Mouse (Mus musculus) liver, embryonic 11.5 days (tissue): ENCODE measurements around the gene Vmn2r77. TPM values are rescaled to one million over a fixed set of nuclear protein-coding genes. Genes with fewer than 3 reads are reported as not detected.
"Not testable (repeated sequence)": the region's sequence is repeated elsewhere in the genome, so short reads cannot be mapped to it uniquely, and the experiment has no call there.

Experiments used
- ATAC-seq: fragments of 200-750 bp; cut with Nextera tagmentation; replicated peaks from 2 replicates; pipeline ENCODE4 v1.8.0; 2017; ENCODE audit warnings: moderate number of reproducible peaks, mild to moderate bottlenecking, moderate TSS enrichment, moderate library complexity; ENCODE audit not compliant: low FRiP score
- DNase-seq: peaks from one replicate; pipeline ENCODE4 v3.0.0-alpha.2; 2017; ENCODE audit warnings: low spot score
- H3K27ac ChIP-seq: fragments of 300-500 bp; sonication (generic); 2 replicates; pipeline ENCODE4 v1.5.1; 2014; ENCODE audit warnings: mild to moderate bottlenecking, low read depth, low read length, control low read depth
- H3K27me3 ChIP-seq: fragments of 300-500 bp; sonication (generic); replicated peaks from 2 replicates; pipeline ENCODE4 v1.6.1; 2014; ENCODE audit warnings: low read length, mixed read lengths; ENCODE audit not compliant: control insufficient read depth, insufficient read depth
- H3K36me3 ChIP-seq: fragments of 300-500 bp; sonication (generic); 2 replicates; pipeline ENCODE4 v1.6.1; 2014; ENCODE audit warnings: mild to moderate bottlenecking, low read length, moderate library complexity, mixed read lengths; ENCODE audit not compliant: control insufficient read depth, insufficient read depth
- H3K4me1 ChIP-seq: fragments of 300-500 bp; sonication (generic); replicated peaks from 2 replicates; pipeline ENCODE4 v1.6.1; 2014; ENCODE audit warnings: low read length, mixed read lengths; ENCODE audit not compliant: control insufficient read depth, insufficient read depth
- H3K4me2 ChIP-seq: fragments of 300-500 bp; sonication (generic); 2 replicates; pipeline ENCODE4 v1.6.1; 2014; ENCODE audit warnings: mild to moderate bottlenecking, control low read depth, moderate library complexity
- H3K4me3 ChIP-seq: fragments of 300-500 bp; sonication (generic); 2 replicates; pipeline ENCODE4 v1.5.1; 2014; ENCODE audit warnings: low read depth, low read length, control low read depth
- H3K9ac ChIP-seq: fragments of 300-500 bp; sonication (generic); 2 replicates; pipeline ENCODE4 v1.6.1; 2014; ENCODE audit warnings: low read depth, low read length, control low read depth
- H3K9me3 ChIP-seq: fragments of 300-500 bp; sonication (generic); 2 replicates; pipeline ENCODE4 v1.6.1; 2016; ENCODE audit warnings: low read length, inconsistent platforms, mixed read lengths; ENCODE audit not compliant: control insufficient read depth
- WGBS: fragments of 180-500 bp; shearing (Covaris S2); extraction: QIAGEN DNeasy Blood & Tissue Kit; methylation state at CpG from one replicate; pipeline ENCODE4 v1.1.7; 2014; 5-methylcytosine and 5-hydroxymethylcytosine counted together
- polyA plus RNA-seq: library from polyadenylated mRNA; unstranded; fragments of >200 nt; fragmentation: Nextera tagmentation; extraction: Ambion mirVana; gene quantifications from 2 replicates; pipeline ENCODE4 v1.2.1, GENCODE M21; 2014

Vmn2r77 gene
- not detected in 2 replicates for polyA plus RNA-seq

DNA sequence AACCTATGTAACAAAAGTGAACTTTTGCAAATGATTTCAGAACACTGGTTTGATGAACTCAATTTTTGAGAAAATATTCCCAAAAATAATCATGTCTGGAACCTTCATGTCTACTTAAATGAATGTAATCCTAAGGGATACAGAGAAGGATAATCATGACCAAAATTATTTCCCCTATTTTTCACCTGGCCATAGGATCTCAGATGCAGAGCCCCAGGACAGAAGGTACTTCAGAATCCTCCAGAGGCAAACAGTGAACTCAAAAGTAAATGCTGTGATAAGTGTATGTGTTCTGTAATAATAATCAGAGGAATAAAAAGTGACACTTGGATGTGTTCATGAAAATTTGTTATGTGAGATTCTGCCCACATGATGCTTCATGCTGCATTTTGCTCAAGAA, at the start of gene Vmn2r77:
Gene Vmn2r77 (plus strand): TSS at position 301 of the 400 bp plus-strand sequence.
- no peak within 1 kb of the TSS for H3K9ac ChIP-seq
- DNase-seq (no peak), ATAC-seq (no peak)
- no peaks in the 10 kb centered on the region for H3K36me3 ChIP-seq
- H3K4me2 ChIP-seq = no peak within 1 kb of the TSS
- no peak within 1 kb of the TSS for H3K27ac ChIP-seq
- no peaks in the 10 kb centered on the region for H3K4me1 ChIP-seq
- no peaks in the 10 kb centered on the region for H3K9me3 ChIP-seq
- no peaks in the 10 kb centered on the region for H3K27me3 ChIP-seq
- no peak within 1 kb of the TSS for H3K4me3 ChIP-seq

DNA sequence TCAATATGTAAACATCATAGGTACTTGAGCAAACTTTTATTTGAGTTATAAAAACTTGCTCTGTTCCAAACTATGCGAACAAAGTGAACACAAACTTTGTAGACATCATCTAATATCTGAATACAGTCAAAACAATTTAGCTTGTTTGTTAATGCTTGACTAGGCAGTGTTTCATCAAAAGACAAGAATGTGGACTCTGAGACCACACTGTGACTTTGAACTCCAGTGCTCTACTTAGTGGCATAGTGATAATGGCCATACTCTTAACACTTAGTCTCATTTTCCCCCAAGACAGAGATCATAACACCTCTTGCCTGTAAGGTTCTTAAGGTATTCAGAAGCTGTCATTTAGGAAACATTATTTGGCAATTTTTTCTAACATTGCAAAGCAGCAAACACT, 34.1 kb upstream of the Vmn2r77 start:
- H3K4me2 ChIP-seq = no peak overlapping the region
- 68% methylated on average over 1 of the region's 1 CpGs for WGBS
- DNase-seq (no peak), ATAC-seq (no peak)
- H3K9ac ChIP-seq = no peak overlapping the region
- H3K9me3 ChIP-seq = no peaks in the 10 kb centered on the region
- H3K4me1 ChIP-seq = no peaks in the 10 kb centered on the region
- no peak overlapping the region for H3K4me3 ChIP-seq
- no peaks in the 10 kb centered on the region for H3K27me3 ChIP-seq
- no peaks in the 10 kb centered on the region for H3K36me3 ChIP-seq
- H3K27ac ChIP-seq = no peak overlapping the region

DNA sequence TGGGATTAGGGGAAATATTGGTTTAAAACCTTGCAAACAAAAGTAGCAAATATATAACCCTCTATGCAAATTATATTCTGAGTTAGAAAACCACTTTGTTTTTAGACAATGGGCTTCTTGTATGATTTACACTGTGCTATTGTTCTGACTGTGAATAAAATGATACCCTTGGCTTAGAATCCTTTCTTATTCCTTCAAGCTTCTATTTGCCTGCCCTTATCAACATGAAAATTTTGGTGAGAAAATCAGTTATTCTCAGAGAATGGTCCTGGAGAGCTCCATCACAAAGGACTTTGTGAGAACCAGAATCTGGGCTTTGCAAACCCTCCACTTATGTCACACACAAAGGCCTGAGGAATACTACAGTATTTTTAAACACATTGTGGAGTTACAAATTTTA, 30.2 kb upstream of the Vmn2r77 start:
- ATAC-seq (no peak), DNase-seq (no peak)

DNA sequence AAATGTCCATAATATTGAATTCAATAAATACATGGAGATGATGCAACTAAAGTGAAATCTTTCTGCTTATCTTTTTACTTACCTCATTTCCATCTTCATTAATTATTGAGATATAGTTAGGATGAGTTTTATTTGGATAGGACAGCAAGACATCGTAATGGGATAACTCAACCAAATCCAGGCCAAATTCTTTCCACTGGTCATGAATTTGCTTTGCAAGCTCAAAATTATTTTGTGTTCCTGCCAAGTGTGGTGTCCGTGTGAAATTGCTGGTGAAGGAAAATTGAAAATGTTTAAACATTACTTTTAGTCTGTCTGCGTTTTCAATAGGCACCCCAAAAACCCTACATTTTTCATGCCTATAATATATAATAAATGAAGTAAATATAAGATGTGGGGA, 23.2 kb upstream of the Vmn2r77 start:
- 82% methylated on average over 3 of the region's 3 CpGs for WGBS
- H3K36me3 ChIP-seq = no peaks in the 10 kb centered on the region
- DNase-seq = no peak

More for the DNA sequence above, 30.2 kb upstream of the Vmn2r77 start:
- H3K36me3 ChIP-seq = no peaks in the 10 kb centered on the region
- H3K27me3 ChIP-seq = no peaks in the 10 kb centered on the region
- H3K4me2 ChIP-seq = no peak overlapping the region
- no peaks in the 10 kb centered on the region for H3K9me3 ChIP-seq
- no peaks in the 10 kb centered on the region for H3K4me1 ChIP-seq
- H3K27ac ChIP-seq = no peak overlapping the region
- no peak overlapping the region for H3K4me3 ChIP-seq
- H3K9ac ChIP-seq = no peak overlapping the region

DNA sequence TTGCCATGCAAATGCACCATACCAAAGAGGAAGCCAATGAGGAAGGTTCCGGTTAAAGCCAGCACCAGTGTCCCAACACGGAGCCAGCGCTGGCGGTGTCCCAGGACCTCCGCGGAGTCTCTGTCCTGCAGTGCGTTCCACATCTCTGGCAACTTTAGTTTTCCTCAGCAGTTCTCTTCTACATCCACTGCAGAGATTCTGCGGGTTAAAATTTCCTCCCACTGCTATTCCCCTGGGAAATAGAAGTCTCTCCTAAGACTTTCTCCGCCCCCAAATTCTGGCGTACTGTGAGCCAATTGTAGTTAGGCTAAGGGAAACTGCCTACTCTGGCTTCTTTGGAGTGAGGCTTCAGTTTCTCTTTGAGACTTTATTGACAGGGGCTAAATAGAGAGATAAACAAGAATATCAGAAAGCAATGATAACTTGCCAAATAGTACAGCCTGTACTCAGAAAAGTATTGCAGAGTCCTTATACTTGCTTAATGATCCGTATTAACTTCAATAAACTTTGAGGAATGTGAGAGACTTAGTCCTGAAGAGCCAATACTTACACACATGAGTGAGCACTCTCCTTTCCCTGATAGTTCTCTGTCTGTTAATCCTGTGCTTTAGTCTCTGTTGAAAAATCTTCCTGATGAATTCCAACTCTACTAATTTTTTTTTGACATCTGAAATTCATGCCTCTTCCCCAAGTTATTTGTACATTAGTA, 19.1 kb upstream of the Vmn2r77 start, which contains the start of gene Folh1:
Gene Folh1 (minus strand): TSS at position 327 of the 709 bp plus-strand sequence.
- no peak within 1 kb of the TSS for H3K27ac ChIP-seq
- H3K4me2 ChIP-seq = peak within 1 kb of the TSS; percentile 43
- H3K4me1 ChIP-seq = no peaks in the 10 kb centered on the region
- no peaks in the 10 kb centered on the region for H3K9me3 ChIP-seq
- H3K36me3 ChIP-seq = no peaks in the 10 kb centered on the region
- WGBS = 9% methylated on average over 11 of the region's 11 CpGs
- H3K9ac ChIP-seq = no peak within 1 kb of the TSS
- H3K4me3 ChIP-seq = no peak within 1 kb of the TSS
- no peaks in the 10 kb centered on the region for H3K27me3 ChIP-seq
- ATAC-seq = no peak
- no peak for DNase-seq

More for the DNA sequence above, 23.2 kb upstream of the Vmn2r77 start:
- H3K9ac ChIP-seq = no peak overlapping the region
- no peak overlapping the region for H3K27ac ChIP-seq
- no peaks in the 10 kb centered on the region for H3K9me3 ChIP-seq
- H3K27me3 ChIP-seq = no peaks in the 10 kb centered on the region
- H3K4me1 ChIP-seq = no peaks in the 10 kb centered on the region
- H3K4me2 ChIP-seq = no peak overlapping the region
- H3K4me3 ChIP-seq = no peak overlapping the region
- no peak for ATAC-seq

DNA sequence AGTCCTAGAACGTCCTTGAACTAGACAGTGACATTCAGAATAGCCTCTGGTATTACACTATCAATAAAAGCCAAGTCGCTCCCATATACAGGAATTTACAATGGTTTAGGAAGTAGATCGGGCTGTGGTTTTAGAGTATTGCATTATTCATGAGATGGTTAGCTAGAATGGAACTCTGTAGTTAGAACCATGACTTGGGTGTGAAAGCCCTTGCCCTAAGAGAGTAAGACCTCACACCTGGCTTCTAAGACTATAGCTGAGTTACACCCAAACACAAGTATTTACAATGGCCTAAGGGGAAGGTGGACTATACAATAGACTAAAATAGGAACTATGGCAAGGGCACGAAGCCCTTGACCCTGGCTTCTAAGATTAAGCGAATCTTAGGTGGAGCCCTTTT, 20.4 kb downstream of the Vmn2r77 start:
- DNase-seq, ATAC-seq, H3K36me3 ChIP-seq, H3K4me1 ChIP-seq, H3K9me3 ChIP-seq, H3K4me3 ChIP-seq, H3K4me2 ChIP-seq, H3K27ac ChIP-seq, H3K27me3 ChIP-seq, H3K9ac ChIP-seq: not testable (repeated sequence)
- 94% methylated on average over 5 of the region's 5 CpGs for WGBS

DNA sequence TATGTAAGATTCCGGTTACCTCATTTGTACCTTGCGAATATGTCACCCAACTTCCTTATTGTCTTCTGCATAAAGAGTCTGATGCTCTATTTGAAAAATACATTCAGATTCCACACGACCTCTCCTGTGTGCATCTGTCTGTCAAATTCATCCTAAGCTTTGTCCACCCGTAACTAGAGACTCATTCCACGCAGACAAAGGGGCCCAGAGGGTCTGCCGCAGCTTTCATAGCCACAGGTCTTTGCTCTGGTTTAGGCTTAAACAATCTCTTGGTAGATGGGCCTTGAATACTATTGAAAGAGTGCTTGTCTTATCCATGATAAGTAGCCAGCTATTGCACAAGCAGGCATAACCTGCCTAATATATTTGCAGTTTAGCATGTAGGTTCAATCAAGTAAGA, 20.9 kb downstream of the Vmn2r77 start:
- H3K4me1 ChIP-seq, H3K27ac ChIP-seq, H3K9ac ChIP-seq, H3K4me3 ChIP-seq, H3K36me3 ChIP-seq, H3K9me3 ChIP-seq, DNase-seq, H3K27me3 ChIP-seq, ATAC-seq, H3K4me2 ChIP-seq: not testable (repeated sequence)
- 84% methylated on average over 6 of the region's 6 CpGs for WGBS

DNA sequence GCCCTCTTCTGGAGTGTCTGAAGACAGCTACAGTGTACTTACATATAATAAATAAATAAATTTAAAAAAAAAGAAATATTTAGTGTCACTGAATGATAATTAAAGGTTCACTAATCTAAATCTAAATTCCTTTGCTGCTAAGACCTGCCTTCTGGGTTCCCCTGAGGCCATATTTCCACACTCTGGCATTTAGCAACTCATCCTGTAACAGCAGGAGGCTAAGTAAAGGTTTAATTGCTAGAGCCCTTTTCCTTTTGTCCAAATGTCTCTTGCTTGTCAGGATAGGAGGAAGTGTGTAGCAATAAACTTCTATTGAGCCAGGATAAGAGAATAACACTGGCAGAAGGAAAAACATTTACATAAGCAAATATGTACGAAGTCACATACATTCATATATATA, 21.6 kb downstream of the Vmn2r77 start:
- no peak overlapping the region for H3K4me2 ChIP-seq
- ATAC-seq = no peak
- no peaks in the 10 kb centered on the region for H3K27me3 ChIP-seq
- no peak overlapping the region for H3K27ac ChIP-seq
- no peaks in the 10 kb centered on the region for H3K9me3 ChIP-seq
- H3K36me3 ChIP-seq = no peaks in the 10 kb centered on the region
- DNase-seq = no peak
- no peaks in the 10 kb centered on the region for H3K4me1 ChIP-seq
- H3K4me3 ChIP-seq = no peak overlapping the region
- H3K9ac ChIP-seq = no peak overlapping the region
- 55% methylated on average over 1 of the region's 1 CpGs for WGBS
